Mouse (Mus musculus): ENCODE data around the gene Ccdc102a. TPM values are rescaled to one million over a fixed set of nuclear protein-coding genes. Genes with fewer than 3 reads are reported as not detected.

The Ccdc102a gene
- total RNA-seq, 1 experiment, result 10.7 TPM

GRCm38 (mm10) chr8:94950046-94950445 lies 32.1 kb upstream of the Ccdc102a start:
- no peaks in the 10 kb centered on the region for H3K36me3 ChIP-seq (ENCODE audit: control insufficient read depth, insufficient read depth, low read length, poor library complexity, severe bottlenecking)
- no peak overlapping the region for H3K4me3 ChIP-seq (ENCODE audit: insufficient read depth in 1 of 2, low read depth in 1 of 2, low read length in 2 of 2, poor library complexity in 1 of 2, severe bottlenecking in 1 of 2)
- H3K9me3 ChIP-seq (ENCODE audit: control insufficient read depth, insufficient read depth, low read depth, low read length), result no peaks in the 10 kb centered on the region
- H3K27ac ChIP-seq (ENCODE audit: insufficient read depth, low read depth, low read length, poor library complexity, severe bottlenecking), result no peak overlapping the region
- H3K9ac ChIP-seq (ENCODE audit: insufficient read depth, low read depth, low read length, poor library complexity, severe bottlenecking), result no peak overlapping the region
- in situ Hi-C loops (cut with MboI; ENCODE audit: low sequenced_read_pairs in 2 of 2, unreplicated experiment in 2 of 2), result no loop called here
- no peak for TF ChIP-seq ZNF384 (IDR thresholded peaks at IDR 0.05; ENCODE audit: low read depth, low read length)
- TF ChIP-seq ZC3H11A (IDR thresholded peaks at IDR 0.05; ENCODE audit: borderline replicate concordance, low read depth, low read length), result peak; percentile 66; the same call in 1 of the 2 replicates
- H3K4me1 ChIP-seq (ENCODE audit: control insufficient read depth in 2 of 2, insufficient read depth in 2 of 2, low read length in 2 of 2, poor library complexity in 1 of 2), result no peaks in the 10 kb centered on the region; a peak in 1 of 4 replicates
- peak; percentile 51 for DNase-seq (ENCODE audit: low read depth, low spot score)

- in situ Hi-C loops (cut with MboI; ENCODE audit: low sequenced_read_pairs in 2 of 2, unreplicated experiment in 2 of 2), result loop anchor here in 1 of 2 experiments (5.0 to 10.0 kb wide), 3 partner anchors 53 to 286 kb away; partner anchors contain the start of gene Kifc3
- TF ChIP-seq ZC3H11A (IDR thresholded peaks at IDR 0.05; ENCODE audit: borderline replicate concordance, low read depth, low read length) (no peak), ZNF384 (IDR thresholded peaks at IDR 0.05; ENCODE audit: low read depth, low read length) (no peak), MAFK (IDR thresholded peaks at IDR 0.05; ENCODE audit: insufficient read depth, low read depth, low read length) (0 out of 2 replicates have a peak, but pooled peaks have one; percentile 10)
These were observed 31.1 kb upstream of the Ccdc102a start for GRCm38 (mm10) chr8:94949010-94949409.

GRCm38 (mm10) chr8:94948421-94948820 lies 30.5 kb upstream of the Ccdc102a start:
- in situ Hi-C loops (cut with MboI; ENCODE audit: low sequenced_read_pairs in 2 of 2, unreplicated experiment in 2 of 2), result loop anchor here in 1 of 2 experiments (5.0 to 10.0 kb wide), 3 partner anchors 54 to 286 kb away; partner anchors contain the start of gene Kifc3
- TF ChIP-seq ZC3H11A (IDR thresholded peaks at IDR 0.05; ENCODE audit: borderline replicate concordance, low read depth, low read length) (no peak), CHD2 (IDR thresholded peaks at IDR 0.05; ENCODE audit: low read depth, low read length) (no peak), ZNF384 (IDR thresholded peaks at IDR 0.05; ENCODE audit: low read depth, low read length) (no peak)
- H3K36me3 ChIP-seq (ENCODE audit: control insufficient read depth, insufficient read depth, low read length, poor library complexity, severe bottlenecking), result no peaks in the 10 kb centered on the region

More at GRCm38 (mm10) chr8:94949010-94949409, 31.1 kb upstream of the Ccdc102a start:
- peak; percentile 21 for DNase-seq (ENCODE audit: low read depth, low spot score)
- H3K36me3 ChIP-seq (ENCODE audit: control insufficient read depth, insufficient read depth, low read length, poor library complexity, severe bottlenecking), result no peaks in the 10 kb centered on the region
- H3K27ac ChIP-seq (ENCODE audit: insufficient read depth, low read depth, low read length, poor library complexity, severe bottlenecking), result no peak overlapping the region
- no peak overlapping the region for H3K9ac ChIP-seq (ENCODE audit: insufficient read depth, low read depth, low read length, poor library complexity, severe bottlenecking)
- no peaks in the 10 kb centered on the region for H3K9me3 ChIP-seq (ENCODE audit: control insufficient read depth, insufficient read depth, low read depth, low read length)
- H3K4me1 ChIP-seq (ENCODE audit: control insufficient read depth in 2 of 2, insufficient read depth in 2 of 2, low read length in 2 of 2, poor library complexity in 1 of 2), result no peaks in the 10 kb centered on the region
- H3K4me3 ChIP-seq (ENCODE audit: insufficient read depth in 1 of 2, low read depth in 1 of 2, low read length in 2 of 2, poor library complexity in 1 of 2, severe bottlenecking in 1 of 2), result no peak overlapping the region

GRCm38 (mm10) chr8:94945185-94945584 lies 27.3 kb upstream of the Ccdc102a start:
- in situ Hi-C loops (cut with MboI; ENCODE audit: low sequenced_read_pairs in 2 of 2, unreplicated experiment in 2 of 2), result loop anchor here in 1 of 2 experiments (5.0 to 10.0 kb wide), 3 partner anchors 57 to 290 kb away; partner anchors contain the start of gene Kifc3
- H3K9ac ChIP-seq (ENCODE audit: insufficient read depth, low read depth, low read length, poor library complexity, severe bottlenecking), result no peak overlapping the region
- H3K4me3 ChIP-seq (ENCODE audit: insufficient read depth in 1 of 2, low read depth in 1 of 2, low read length in 2 of 2, poor library complexity in 1 of 2, severe bottlenecking in 1 of 2), result no peak overlapping the region
- H3K36me3 ChIP-seq (ENCODE audit: control insufficient read depth, insufficient read depth, low read length, poor library complexity, severe bottlenecking), result no peaks in the 10 kb centered on the region
- H3K27ac ChIP-seq (ENCODE audit: insufficient read depth, low read depth, low read length, poor library complexity, severe bottlenecking), result no peak overlapping the region
- TF ChIP-seq ZNF384 (IDR thresholded peaks at IDR 0.05; ENCODE audit: low read depth, low read length), result no peak
- TF ChIP-seq CHD2 (IDR thresholded peaks at IDR 0.05; ENCODE audit: low read depth, low read length), result no peak
- no peak for TF ChIP-seq ZC3H11A (IDR thresholded peaks at IDR 0.05; ENCODE audit: borderline replicate concordance, low read depth, low read length)
- no peak for TF ChIP-seq MAFK (IDR thresholded peaks at IDR 0.05; ENCODE audit: insufficient read depth, low read depth, low read length)
- TF ChIP-seq HCFC1 (IDR thresholded peaks at IDR 0.05; ENCODE audit: borderline replicate concordance, insufficient read depth, low read length), result no peak
- H3K9me3 ChIP-seq (ENCODE audit: control insufficient read depth, insufficient read depth, low read depth, low read length), result no peaks in the 10 kb centered on the region
- H3K4me1 ChIP-seq (ENCODE audit: control insufficient read depth in 2 of 2, insufficient read depth in 2 of 2, low read length in 2 of 2, poor library complexity in 1 of 2), result peaks cover 0 to 2% of the 10 kb centered on the region in 2 experiments; a peak in 1 of 4 replicates
- DNase-seq (ENCODE audit: low read depth, low spot score), result no peak

More at GRCm38 (mm10) chr8:94948421-94948820, 30.5 kb upstream of the Ccdc102a start:
- Histone ChIP-seq H3K4me1 (ENCODE audit: control insufficient read depth in 2 of 2, insufficient read depth in 2 of 2, low read length in 2 of 2, poor library complexity in 1 of 2) (no peaks in the 10 kb centered on the region; a peak in 1 of 4 replicates), H3K9ac (ENCODE audit: insufficient read depth, low read depth, low read length, poor library complexity, severe bottlenecking) (no peak overlapping the region), H3K27ac (ENCODE audit: insufficient read depth, low read depth, low read length, poor library complexity, severe bottlenecking) (no peak overlapping the region), H3K9me3 (ENCODE audit: control insufficient read depth, insufficient read depth, low read depth, low read length) (no peaks in the 10 kb centered on the region), H3K4me3 (ENCODE audit: insufficient read depth in 1 of 2, low read depth in 1 of 2, low read length in 2 of 2, poor library complexity in 1 of 2, severe bottlenecking in 1 of 2) (no peak overlapping the region)
- DNase-seq (ENCODE audit: low read depth, low spot score), result no peak

GRCm38 (mm10) chr8:94942566-94942965 lies 24.7 kb upstream of the Ccdc102a start:
- H3K9ac ChIP-seq (ENCODE audit: insufficient read depth, low read depth, low read length, poor library complexity, severe bottlenecking), result no peak overlapping the region
- in situ Hi-C loops (cut with MboI; ENCODE audit: low sequenced_read_pairs in 2 of 2, unreplicated experiment in 2 of 2), result loop anchor here in 1 of 2 experiments (10.0 kb wide), 2 partner anchors 262 to 292 kb away; partner anchors contain the start of gene Kifc3
- peak; percentile 72; the same call in 1 of the 2 replicates for TF ChIP-seq ZC3H11A (IDR thresholded peaks at IDR 0.05; ENCODE audit: borderline replicate concordance, low read depth, low read length)
- no peak for TF ChIP-seq HCFC1 (IDR thresholded peaks at IDR 0.05; ENCODE audit: borderline replicate concordance, insufficient read depth, low read length)
- no peak for TF ChIP-seq MAFK (IDR thresholded peaks at IDR 0.05; ENCODE audit: insufficient read depth, low read depth, low read length)
- DNase-seq (ENCODE audit: low read depth, low spot score), result peak; percentile 55
- H3K4me3 ChIP-seq (ENCODE audit: insufficient read depth in 1 of 2, low read depth in 1 of 2, low read length in 2 of 2, poor library complexity in 1 of 2, severe bottlenecking in 1 of 2), result no peak overlapping the region
- H3K27ac ChIP-seq (ENCODE audit: insufficient read depth, low read depth, low read length, poor library complexity, severe bottlenecking), result no peak overlapping the region
- H3K9me3 ChIP-seq (ENCODE audit: control insufficient read depth, insufficient read depth, low read depth, low read length), result no peaks in the 10 kb centered on the region
- no peaks in the 10 kb centered on the region for H3K36me3 ChIP-seq (ENCODE audit: control insufficient read depth, insufficient read depth, low read length, poor library complexity, severe bottlenecking)
- peaks cover 0 to 2% of the 10 kb centered on the region in 2 experiments; a peak in 1 of 4 replicates for H3K4me1 ChIP-seq (ENCODE audit: control insufficient read depth in 2 of 2, insufficient read depth in 2 of 2, low read length in 2 of 2, poor library complexity in 1 of 2)

Data from ES-E14 (cell line).